Mouse (Mus musculus) ES-Bruce4 (cell line): ENCODE data around the gene Tmeff1.

Source experiments
- CTCF ChIP-seq: IDR thresholded peaks from one replicate; pipeline ENCODE4 v1.8.1; 2011; ENCODE audit warnings: low read depth, low read length
- POLR2A ChIP-seq: IDR thresholded peaks from one replicate; pipeline ENCODE4 v1.8.1; 2011; ENCODE audit warnings: low read length; ENCODE audit not compliant: insufficient read depth

DNA sequence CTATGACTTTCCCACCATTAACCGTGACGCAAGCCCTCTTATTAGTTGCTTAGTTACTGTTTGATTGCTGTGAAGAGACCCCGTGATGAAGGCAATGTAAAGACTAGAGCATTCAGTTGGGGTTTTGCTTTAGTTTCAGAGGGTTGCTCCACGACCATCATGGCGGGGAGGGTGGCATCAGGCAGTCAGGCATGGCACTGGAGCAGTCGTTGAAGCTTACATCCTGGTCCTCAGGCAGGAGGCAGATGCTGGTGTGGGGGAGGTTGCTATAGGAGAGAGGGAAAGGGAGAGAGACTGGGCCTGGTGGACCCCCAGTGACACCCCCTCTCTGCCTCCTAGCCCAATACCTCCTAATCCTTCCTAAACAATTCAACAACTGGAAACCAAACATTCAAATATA is 35.1 kb downstream of the Tmeff1 start:
- TF ChIP-seq CTCF = no peak
- no peak for TF ChIP-seq POLR2A
